Mouse (Mus musculus): ENCODE data around the gene Scgb1b24. TPM values are rescaled to one million over a fixed set of nuclear protein-coding genes. Genes with fewer than 3 reads are reported as not detected.

Gene Scgb1b24
- not detected in 2 replicates for polyA plus RNA-seq (2014; fragmentation: Nextera tagmentation; extraction: Ambion mirVana)

DNA sequence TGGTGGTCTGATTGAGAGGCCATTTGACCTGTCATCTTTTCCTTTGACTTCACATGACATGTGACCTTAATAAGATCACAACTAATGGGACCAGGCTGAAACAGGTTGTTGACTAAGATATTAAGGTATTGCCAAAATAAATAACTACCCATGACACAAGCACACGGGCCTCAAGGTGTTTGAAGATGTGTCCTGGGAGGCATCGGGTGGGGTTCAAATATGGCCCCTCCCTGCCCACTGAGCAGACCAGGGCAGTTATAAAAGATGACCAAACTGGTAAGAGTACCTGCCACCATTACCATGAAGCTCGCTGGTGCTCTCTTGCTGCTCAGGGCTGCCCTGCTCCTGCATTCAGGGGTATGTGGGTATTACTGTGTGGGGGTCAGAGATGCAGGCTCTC, at the start of gene Scgb1b24:
Scgb1b24 (plus strand) TSS at position 301 of the 400 bp plus-strand sequence.
- Histone ChIP-seq H3K4me1 (ENCODE audit: control insufficient read depth, insufficient read depth, low read length) (no peaks in the 10 kb centered on the region), H3K4me3 (ENCODE audit: low read depth, low read length) (no peak within 1 kb of the TSS), H3K4me2 (ENCODE audit: low read depth, low read length) (no peak within 1 kb of the TSS), H3K9ac (ENCODE audit: low read depth, low read length) (no peak within 1 kb of the TSS), H3K9me3 (ENCODE audit: control insufficient read depth, low read length) (peaks cover 27% of the 10 kb centered on the region; the same call in 1 of the 2 replicates), H3K27ac (replicated peaks; ENCODE audit: low read depth, low read length) (no peak within 1 kb of the TSS), H3K36me3 (ENCODE audit: control insufficient read depth, insufficient read depth, low read length) (no peaks in the 10 kb centered on the region), H3K27me3 (replicated peaks; ENCODE audit: control insufficient read depth, insufficient read depth, low read length) (no peaks in the 10 kb centered on the region)
- ATAC-seq (ENCODE audit: low read depth): no peak
- 68% methylated on average over 3 of the region's 3 CpGs for WGBS
- DNase-seq (ENCODE audit: low spot score): no peak

GRCm38 (mm10) chr7:33739212-33739611, 4.4 kb upstream of the Scgb1b24 start, which contains the start of gene Scgb2b24:
TSS of gene Scgb2b24 (minus strand) at chr7:33739312.
- H3K36me3 ChIP-seq (ENCODE audit: control insufficient read depth, insufficient read depth, low read length): no peaks in the 10 kb centered on the region
- no peak within 1 kb of the TSS for H3K4me3 ChIP-seq (ENCODE audit: low read depth, low read length)
- WGBS: 76% methylated on average over 2 of the region's 2 CpGs
- peaks cover 35% of the 10 kb centered on the region for H3K9me3 ChIP-seq (ENCODE audit: control insufficient read depth, low read length)
- no peak within 1 kb of the TSS for H3K27ac ChIP-seq (replicated peaks; ENCODE audit: low read depth, low read length)
- DNase-seq (ENCODE audit: low spot score): no peak
- no peaks in the 10 kb centered on the region for H3K27me3 ChIP-seq (replicated peaks; ENCODE audit: control insufficient read depth, insufficient read depth, low read length)
- no peak within 1 kb of the TSS for H3K9ac ChIP-seq (ENCODE audit: low read depth, low read length)
- no peak within 1 kb of the TSS for H3K4me2 ChIP-seq (ENCODE audit: low read depth, low read length)
- no peak for ATAC-seq (ENCODE audit: low read depth)
- H3K4me1 ChIP-seq (ENCODE audit: control insufficient read depth, insufficient read depth, low read length): no peaks in the 10 kb centered on the region

Other genes with a start within 250 kb of the Scgb1b24 start
- not detected in 2 replicates for gene Scgb2b21, start 223.3 kb upstream of the Scgb1b24 start, polyA plus RNA-seq (2014; fragmentation: Nextera tagmentation; extraction: Ambion mirVana)
- gene Scgb2b24, start 4.5 kb upstream of the Scgb1b24 start, polyA plus RNA-seq (2014; fragmentation: Nextera tagmentation; extraction: Ambion mirVana): not detected in 2 replicates
- not detected in 2 replicates for gene Scgb2b26, start 201.2 kb downstream of the Scgb1b24 start, polyA plus RNA-seq (2014; fragmentation: Nextera tagmentation; extraction: Ambion mirVana)

All from embryonic facial prominence, embryonic 14.5 days (tissue).